Mouse (Mus musculus): ENCODE data around the gene Ascl2. TPM values are rescaled to one million over a fixed set of nuclear protein-coding genes. Genes with fewer than 3 reads are reported as not detected.

Ascl2 gene
- polyA plus RNA-seq, 1 experiment from 2014 or later: 0.98 TPM

- no peaks in the 10 kb centered on the region for H3K27me3 ChIP-seq (replicated peaks; ENCODE audit: control insufficient read depth, insufficient read depth, low read length)
- 86% methylated on average over 4 of the region's 4 CpGs for WGBS
These were observed 40.9 kb upstream of the Ascl2 start for GRCm38 (mm10) chr7:143009996-143010395.

GRCm38 (mm10) chr7:143008996-143009665 lies 40.1 kb upstream of the Ascl2 start:
- Histone ChIP-seq H3K4me3 (replicated peaks; ENCODE audit: low read length) (no peak overlapping the region), H3K27me3 (replicated peaks; ENCODE audit: control insufficient read depth, insufficient read depth, low read length) (no peaks in the 10 kb centered on the region), H3K27ac (ENCODE audit: low read length) (peak overlapping the region; percentile 17; the same call in 1 of the 2 replicates), H3K9me3 (ENCODE audit: control insufficient read depth, low read length) (no peaks in the 10 kb centered on the region), H3K4me2 (ENCODE audit: low read length) (no peak overlapping the region), H3K9ac (replicated peaks; ENCODE audit: low read depth, low read length) (no peak overlapping the region), H3K4me1 (replicated peaks; ENCODE audit: control insufficient read depth, insufficient read depth, low read length) (peaks cover 20% of the 10 kb centered on the region), H3K36me3 (ENCODE audit: control insufficient read depth, insufficient read depth) (no peaks in the 10 kb centered on the region)
- 59% methylated on average over 3 of the region's 4 CpGs for WGBS
- no peak for ATAC-seq

More at GRCm38 (mm10) chr7:143009996-143010395, 40.9 kb upstream of the Ascl2 start:
- ATAC-seq: no peak
- Histone ChIP-seq H3K27ac (ENCODE audit: low read length) (no peak overlapping the region), H3K9ac (replicated peaks; ENCODE audit: low read depth, low read length) (no peak overlapping the region), H3K4me3 (replicated peaks; ENCODE audit: low read length) (no peak overlapping the region), H3K36me3 (ENCODE audit: control insufficient read depth, insufficient read depth) (no peaks in the 10 kb centered on the region), H3K4me1 (replicated peaks; ENCODE audit: control insufficient read depth, insufficient read depth, low read length) (peaks cover 20% of the 10 kb centered on the region), H3K4me2 (ENCODE audit: low read length) (no peak overlapping the region), H3K9me3 (ENCODE audit: control insufficient read depth, low read length) (no peaks in the 10 kb centered on the region)

DNA sequence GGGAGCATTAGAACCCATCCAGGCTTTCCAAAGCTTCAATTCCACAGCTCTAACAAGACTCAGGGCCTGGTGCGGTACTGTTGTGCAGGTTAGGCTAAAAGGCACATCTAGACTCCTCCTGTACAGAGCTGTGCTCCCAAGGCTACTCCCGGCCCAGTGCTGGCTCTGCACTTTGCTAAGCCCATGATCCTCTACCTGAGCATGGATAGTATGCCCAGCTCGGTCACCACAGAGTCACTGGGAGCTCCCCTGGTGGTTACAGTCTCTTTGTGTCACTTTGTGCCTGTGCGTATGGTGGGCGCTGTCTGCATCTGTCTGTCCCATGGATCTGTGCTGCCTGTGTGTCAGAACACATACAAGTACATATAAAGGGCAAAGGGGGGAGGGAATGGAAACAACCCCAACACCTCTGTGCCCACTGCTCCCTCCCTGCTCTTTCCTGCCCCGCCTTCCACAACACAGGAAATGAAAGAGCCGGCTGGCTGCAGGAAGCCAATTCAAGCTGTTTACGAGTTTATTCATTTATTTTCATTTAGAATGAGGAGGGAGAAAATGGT lies 39.4 kb upstream of the Ascl2 start:
- Histone ChIP-seq H3K4me2 (ENCODE audit: low read length) (no peak overlapping the region), H3K27ac (ENCODE audit: low read length) (peak overlapping the region; percentile 39), H3K4me3 (replicated peaks; ENCODE audit: low read length) (no peak overlapping the region), H3K9me3 (ENCODE audit: control insufficient read depth, low read length) (no peaks in the 10 kb centered on the region), H3K9ac (replicated peaks; ENCODE audit: low read depth, low read length) (0 out of 2 replicates have a peak overlapping the region, but pooled peaks have one; percentile 7), H3K36me3 (ENCODE audit: control insufficient read depth, insufficient read depth) (no peaks in the 10 kb centered on the region), H3K4me1 (replicated peaks; ENCODE audit: control insufficient read depth, insufficient read depth, low read length) (peaks cover 18% of the 10 kb centered on the region), H3K27me3 (replicated peaks; ENCODE audit: control insufficient read depth, insufficient read depth, low read length) (no peaks in the 10 kb centered on the region)
- peak; percentile 45 for ATAC-seq
- WGBS: 60% methylated on average over 8 of the region's 8 CpGs

DNA sequence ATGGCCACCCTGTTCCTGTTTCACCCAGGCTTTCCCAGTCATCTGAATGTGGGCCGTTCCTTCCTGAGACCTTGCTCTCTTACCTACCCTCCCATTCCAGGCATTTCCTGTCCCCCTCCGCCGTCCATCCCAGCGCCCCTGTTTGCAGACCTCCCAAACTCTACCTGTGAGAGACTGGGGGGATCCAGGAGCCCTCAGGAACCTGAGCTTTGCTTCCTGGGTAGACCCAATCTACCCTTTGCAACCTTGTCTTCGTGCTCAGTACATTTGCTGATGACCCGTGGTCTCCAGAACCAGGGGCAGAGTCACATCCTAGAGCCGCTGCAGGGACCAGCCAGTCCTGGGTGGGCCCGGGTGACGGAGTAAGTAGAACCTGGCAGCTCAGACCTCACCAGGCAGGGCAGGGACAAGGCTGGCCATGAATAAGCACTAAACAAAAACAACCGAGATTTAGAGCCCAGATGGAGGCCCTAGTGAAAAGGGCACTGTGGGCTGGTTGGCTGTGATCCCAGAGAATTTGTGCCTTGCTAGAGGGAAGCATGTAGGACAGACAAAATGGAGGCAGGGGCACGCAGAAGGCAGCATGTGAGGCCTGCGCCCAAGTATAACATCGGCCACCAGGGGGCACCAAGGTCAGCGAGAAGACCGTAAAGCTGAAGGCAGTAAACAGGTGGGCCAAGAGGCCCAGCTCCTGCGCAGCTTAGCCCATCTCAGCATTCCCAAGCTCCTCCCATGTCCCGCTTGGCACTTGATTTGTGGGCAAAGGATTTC lies 38.7 kb upstream of the Ascl2 start:
- Histone ChIP-seq H3K27ac (ENCODE audit: low read length) (peak overlapping the region; percentile 46; the same call in 1 of the 2 replicates), H3K9me3 (ENCODE audit: control insufficient read depth, low read length) (no peaks in the 10 kb centered on the region), H3K4me1 (replicated peaks; ENCODE audit: control insufficient read depth, insufficient read depth, low read length) (peaks cover 18% of the 10 kb centered on the region), H3K9ac (replicated peaks; ENCODE audit: low read depth, low read length) (no peak overlapping the region), H3K4me3 (replicated peaks; ENCODE audit: low read length) (no peak overlapping the region), H3K4me2 (ENCODE audit: low read length) (no peak overlapping the region; the same call in 1 of the 2 replicates), H3K27me3 (replicated peaks; ENCODE audit: control insufficient read depth, insufficient read depth, low read length) (no peaks in the 10 kb centered on the region), H3K36me3 (ENCODE audit: control insufficient read depth, insufficient read depth) (no peaks in the 10 kb centered on the region)
- peak; percentile 88 for ATAC-seq
- WGBS: 30% methylated on average over 17 of the region's 17 CpGs

- H3K4me3 ChIP-seq (replicated peaks; ENCODE audit: low read length): no peak overlapping the region
- no peaks in the 10 kb centered on the region for H3K36me3 ChIP-seq (ENCODE audit: control insufficient read depth, insufficient read depth)
- H3K9ac ChIP-seq (replicated peaks; ENCODE audit: low read depth, low read length): no peak overlapping the region
- H3K4me2 ChIP-seq (ENCODE audit: low read length): no peak overlapping the region
- 90% methylated on average over 8 of the region's 8 CpGs for WGBS
- no peaks in the 10 kb centered on the region for H3K27me3 ChIP-seq (replicated peaks; ENCODE audit: control insufficient read depth, insufficient read depth, low read length)
- no peaks in the 10 kb centered on the region for H3K9me3 ChIP-seq (ENCODE audit: control insufficient read depth, low read length)
- H3K4me1 ChIP-seq (replicated peaks; ENCODE audit: control insufficient read depth, insufficient read depth, low read length): peaks cover 18% of the 10 kb centered on the region
- ATAC-seq: no peak
- no peak overlapping the region for H3K27ac ChIP-seq (ENCODE audit: low read length)
These were observed 37.9 kb upstream of the Ascl2 start for GRCm38 (mm10) chr7:143006756-143007598.

DNA sequence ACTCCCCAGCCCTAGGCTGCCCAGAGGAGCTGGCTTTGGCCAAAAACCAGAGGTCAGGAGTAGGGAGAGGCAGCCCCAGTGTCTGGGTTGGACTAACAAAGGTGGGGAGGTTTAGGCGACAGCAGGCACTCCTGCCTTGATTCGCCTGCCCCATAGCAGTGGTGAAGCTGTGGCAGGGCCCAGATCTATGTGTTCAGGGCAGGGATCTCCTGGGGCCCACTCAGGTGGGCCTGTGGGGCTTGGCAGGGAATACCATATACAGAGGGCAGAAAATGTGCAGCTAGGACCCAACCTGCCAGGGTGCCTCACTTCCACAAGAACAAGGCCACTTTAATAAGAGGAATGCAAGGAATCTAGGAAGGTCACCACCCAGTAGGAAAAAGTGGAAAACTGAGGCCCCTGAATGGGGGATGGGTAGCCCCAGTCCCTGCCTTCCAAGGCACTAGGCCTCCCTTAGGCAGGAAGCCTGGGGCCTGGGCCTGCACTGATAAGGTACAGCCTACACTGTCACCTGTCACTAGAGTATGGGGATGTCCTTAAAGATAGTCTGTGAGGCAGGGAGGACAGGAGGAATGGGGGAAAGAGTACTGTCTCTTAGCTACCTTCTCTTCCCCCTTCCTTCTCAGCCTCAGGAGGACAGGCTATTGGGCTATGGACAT lies 37.2 kb upstream of the Ascl2 start:
- no peak overlapping the region for H3K9ac ChIP-seq (replicated peaks; ENCODE audit: low read depth, low read length)
- H3K4me3 ChIP-seq (replicated peaks; ENCODE audit: low read length): no peak overlapping the region
- H3K4me2 ChIP-seq (ENCODE audit: low read length): no peak overlapping the region
- no peak overlapping the region for H3K27ac ChIP-seq (ENCODE audit: low read length)
- peaks cover 18% of the 10 kb centered on the region for H3K4me1 ChIP-seq (replicated peaks; ENCODE audit: control insufficient read depth, insufficient read depth, low read length)
- no peaks in the 10 kb centered on the region for H3K36me3 ChIP-seq (ENCODE audit: control insufficient read depth, insufficient read depth)
- ATAC-seq: no peak
- H3K27me3 ChIP-seq (replicated peaks; ENCODE audit: control insufficient read depth, insufficient read depth, low read length): no peaks in the 10 kb centered on the region
- H3K9me3 ChIP-seq (ENCODE audit: control insufficient read depth, low read length): no peaks in the 10 kb centered on the region
- WGBS: 86% methylated on average over 2 of the region's 2 CpGs

GRCm38 (mm10) chr7:143005344-143006096 lies 36.5 kb upstream of the Ascl2 start:
- WGBS: 85% methylated on average over 6 of the region's 6 CpGs

GRCm38 (mm10) chr7:143004727-143005343 lies 35.8 kb upstream of the Ascl2 start, which contains the start of gene Tspan32:
Tspan32 (plus strand) TSS chr7:143005046.
- Histone ChIP-seq H3K27me3 (replicated peaks; ENCODE audit: control insufficient read depth, insufficient read depth, low read length) (no peaks in the 10 kb centered on the region), H3K4me3 (replicated peaks; ENCODE audit: low read length) (no peak within 1 kb of the TSS), H3K4me2 (ENCODE audit: low read length) (no peak within 1 kb of the TSS), H3K9ac (replicated peaks; ENCODE audit: low read depth, low read length) (no peak within 1 kb of the TSS), H3K36me3 (ENCODE audit: control insufficient read depth, insufficient read depth) (no peaks in the 10 kb centered on the region), H3K27ac (ENCODE audit: low read length) (no peak within 1 kb of the TSS), H3K9me3 (ENCODE audit: control insufficient read depth, low read length) (no peaks in the 10 kb centered on the region), H3K4me1 (replicated peaks; ENCODE audit: control insufficient read depth, insufficient read depth, low read length) (peaks cover 18% of the 10 kb centered on the region)
- 84% methylated on average over 4 of the region's 4 CpGs for WGBS
- no peak for ATAC-seq

More at GRCm38 (mm10) chr7:143005344-143006096, 36.5 kb upstream of the Ascl2 start:
- no peak overlapping the region for H3K9ac ChIP-seq (replicated peaks; ENCODE audit: low read depth, low read length)
- H3K27ac ChIP-seq (ENCODE audit: low read length): no peak overlapping the region
- no peak overlapping the region for H3K4me3 ChIP-seq (replicated peaks; ENCODE audit: low read length)
- H3K4me1 ChIP-seq (replicated peaks; ENCODE audit: control insufficient read depth, insufficient read depth, low read length): peaks cover 18% of the 10 kb centered on the region
- no peaks in the 10 kb centered on the region for H3K9me3 ChIP-seq (ENCODE audit: control insufficient read depth, low read length)
- no peak for ATAC-seq
- no peaks in the 10 kb centered on the region for H3K27me3 ChIP-seq (replicated peaks; ENCODE audit: control insufficient read depth, insufficient read depth, low read length)
- H3K36me3 ChIP-seq (ENCODE audit: control insufficient read depth, insufficient read depth): no peaks in the 10 kb centered on the region
- no peak overlapping the region for H3K4me2 ChIP-seq (ENCODE audit: low read length)

All from forebrain, embryonic 16.5 days (tissue).